Mouse (Mus musculus): ENCODE data around the gene Cfdp1.
"Not testable (repeated sequence)": the region's sequence is repeated elsewhere in the genome, so short reads cannot be mapped to it uniquely, and the experiment has no call there.

The Cfdp1 gene

GRCm38 (mm10) chr8:111855977-111856376 is 1.9 kb upstream of the Cfdp1 start:
- DNase-seq (ENCODE audit: low read depth, low spot score): no peak

GRCm38 (mm10) chr8:111853219-111853618 is 872 bp downstream of the Cfdp1 start:
- not testable (repeated sequence) for DNase-seq (ENCODE audit: low read depth, low spot score)

- no peak for DNase-seq (ENCODE audit: low read depth, low spot score)
These were observed 7.3 kb downstream of the Cfdp1 start for GRCm38 (mm10) chr8:111846746-111847145.

GRCm38 (mm10) chr8:111835540-111835939 is 18.6 kb downstream of the Cfdp1 start:
- DNase-seq (ENCODE audit: low read depth, low spot score): peak; percentile 61

GRCm38 (mm10) chr8:111834011-111834410 is 20.1 kb downstream of the Cfdp1 start:
- DNase-seq (ENCODE audit: low read depth, low spot score): no peak

- no peak for DNase-seq (ENCODE audit: low read depth, low spot score)
These were observed 21.1 kb downstream of the Cfdp1 start for GRCm38 (mm10) chr8:111832983-111833382.

GRCm38 (mm10) chr8:111831996-111832395 is 22.1 kb downstream of the Cfdp1 start:
- no peak for DNase-seq (ENCODE audit: low read depth, low spot score)

GRCm38 (mm10) chr8:111828595-111828994 is 25.5 kb downstream of the Cfdp1 start:
- DNase-seq (ENCODE audit: low read depth, low spot score): peak; percentile 51

- peak; percentile 69 for DNase-seq (ENCODE audit: low read depth, low spot score)
These were observed 28.9 kb downstream of the Cfdp1 start for GRCm38 (mm10) chr8:111825219-111825618.

GRCm38 (mm10) chr8:111824334-111824733 is 29.8 kb downstream of the Cfdp1 start:
- DNase-seq (ENCODE audit: low read depth, low spot score): no peak

- no peak for DNase-seq (ENCODE audit: low read depth, low spot score)
These were observed 32.9 kb downstream of the Cfdp1 start for GRCm38 (mm10) chr8:111821199-111821598.

GRCm38 (mm10) chr8:111820691-111821090 is 33.4 kb downstream of the Cfdp1 start:
- DNase-seq (ENCODE audit: low read depth, low spot score): no peak

- no peak for DNase-seq (ENCODE audit: low read depth, low spot score)
These were observed 34.1 kb downstream of the Cfdp1 start for GRCm38 (mm10) chr8:111820018-111820417.

GRCm38 (mm10) chr8:111818556-111818955 is 35.5 kb downstream of the Cfdp1 start:
- DNase-seq (ENCODE audit: low read depth, low spot score): no peak

- DNase-seq (ENCODE audit: low read depth, low spot score): no peak
These were observed 39.0 kb downstream of the Cfdp1 start for GRCm38 (mm10) chr8:111815078-111815477.

GRCm38 (mm10) chr8:111813818-111814217 is 40.3 kb downstream of the Cfdp1 start:
- no peak for DNase-seq (ENCODE audit: low read depth, low spot score)

- peak; percentile 68 for DNase-seq (ENCODE audit: low read depth, low spot score)
These were observed 41.3 kb downstream of the Cfdp1 start for GRCm38 (mm10) chr8:111812835-111813234.

GRCm38 (mm10) chr8:111810656-111811336 is 43.3 kb downstream of the Cfdp1 start:
- DNase-seq (ENCODE audit: low read depth, low spot score): peak; percentile 77

GRCm38 (mm10) chr8:111808891-111809622 is 45.0 kb downstream of the Cfdp1 start:
- DNase-seq (ENCODE audit: low read depth, low spot score): peak; percentile 60

GRCm38 (mm10) chr8:111808006-111808405 is 46.1 kb downstream of the Cfdp1 start:
- DNase-seq (ENCODE audit: low read depth, low spot score): no peak

- no peak for DNase-seq (ENCODE audit: low read depth, low spot score)
These were observed 50.7 kb downstream of the Cfdp1 start for GRCm38 (mm10) chr8:111803362-111803761.

- DNase-seq (ENCODE audit: low read depth, low spot score): no peak
These were observed 51.8 kb downstream of the Cfdp1 start for GRCm38 (mm10) chr8:111802256-111802655.

GRCm38 (mm10) chr8:111801456-111801855 is 52.6 kb downstream of the Cfdp1 start:
- no peak for DNase-seq (ENCODE audit: low read depth, low spot score)
